Mouse (Mus musculus) lung, postnatal 0 days (tissue): ENCODE results near the gene Ankrd27.
"Not testable (repeated sequence)": the region's sequence is repeated elsewhere in the genome, so short reads cannot be mapped to it uniquely, and the experiment has no call there.

ENCODE experiments used
- CTCF ChIP-seq: IDR thresholded peaks from 2 replicates; pipeline ENCODE4 v1.5.1; 2016; ENCODE audit warnings: antibody characterized with exemption, mild to moderate bottlenecking
- EP300 ChIP-seq: IDR thresholded peaks from 2 replicates; pipeline ENCODE4 v1.6.1; 2016; ENCODE audit warnings: antibody characterized with exemption, mild to moderate bottlenecking, control low read depth

- TF ChIP-seq CTCF, EP300: not testable (repeated sequence)
These were observed 16.3 kb upstream of the Ankrd27 start for GRCm38 (mm10) chr7:35569724-35570123.
